Mouse (Mus musculus) kidney, embryonic 16.5 days (tissue): ENCODE measurements around the gene Mon2. TPM values are rescaled to one million over a fixed set of nuclear protein-coding genes. Genes with fewer than 3 reads are reported as not detected.
A peak's percentile ranks its signal among the peaks of the same experiment; 100 is the strongest.

ENCODE experiments used
- microRNA counts: library from miRNA; unstranded; fragments of <30 nt; microRNA quantifications from one replicate; lab custom pipeline; 2016
- microRNA-seq: library from miRNA; unstranded; fragments of <30 nt; microRNA quantifications from one replicate; pipeline ENCODE4, GENCODE M21; 2016
- polyA plus RNA-seq: library from polyadenylated mRNA; unstranded; fragments of >200 nt; fragmentation: Nextera tagmentation; extraction: Ambion mirVana; gene quantifications from 2 replicates; pipeline ENCODE4 v1.2.1, GENCODE M21; 2015

Gene Mon2
- polyA plus RNA-seq, 1 experiment from 2014 or later: 22.6 TPM

MicroRNAs encoded within 50 kb of the gene (microRNA counts, 519-probe panel; counts per million panel counts)
- microRNA mmu-let-7i (lab: Ali Mortazavi, UCI): 5,361 counts per million, percentile 99 among the panel's probes with 10 or more counts

Small RNAs within 50 kb of the gene (microRNA-seq; reads per million reads assigned to microRNA genes)
- 56,663 reads per million, percentile 99 among the genes with 10 or more reads in this experiment for gene Mirlet7i

Other genes with a start within 250 kb of the Mon2 start
- 72.4 and 76.0 TPM in 2 replicates for gene Usp15, start 120.5 kb upstream of the Mon2 start, polyA plus RNA-seq
- gene Fam19a2, start 187.5 kb upstream of the Mon2 start, polyA plus RNA-seq: 2.9 and 4.1 TPM in 2 replicates